Mouse (Mus musculus): ENCODE results near the gene Tpi1.
A peak's percentile ranks its signal among the peaks of the same experiment; 100 is the strongest.
"Not testable (repeated sequence)": the region's sequence is repeated elsewhere in the genome, so short reads cannot be mapped to it uniquely, and the experiment has no call there.

Gene Tpi1

DNA sequence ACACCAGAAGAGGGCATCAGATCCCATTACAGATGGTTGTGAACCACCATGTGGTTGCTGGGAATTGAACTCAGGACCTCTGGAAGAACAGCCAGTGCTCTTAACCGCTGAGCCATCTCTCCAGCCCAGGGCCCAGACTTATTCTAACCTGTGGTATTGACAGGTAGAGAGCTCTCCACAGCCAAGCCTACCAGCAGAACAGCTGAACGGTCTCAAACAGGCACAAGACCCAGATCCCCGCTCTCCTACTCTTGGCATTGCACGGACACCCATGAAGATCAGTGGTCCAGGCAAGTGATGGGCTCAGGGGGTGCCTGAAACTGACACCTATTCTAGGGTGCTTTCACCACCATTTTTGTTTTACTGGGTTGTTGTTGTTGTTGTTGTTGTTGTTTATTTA is 17.1 kb upstream of the Tpi1 start:
- not testable (repeated sequence) for DNase-seq

DNA sequence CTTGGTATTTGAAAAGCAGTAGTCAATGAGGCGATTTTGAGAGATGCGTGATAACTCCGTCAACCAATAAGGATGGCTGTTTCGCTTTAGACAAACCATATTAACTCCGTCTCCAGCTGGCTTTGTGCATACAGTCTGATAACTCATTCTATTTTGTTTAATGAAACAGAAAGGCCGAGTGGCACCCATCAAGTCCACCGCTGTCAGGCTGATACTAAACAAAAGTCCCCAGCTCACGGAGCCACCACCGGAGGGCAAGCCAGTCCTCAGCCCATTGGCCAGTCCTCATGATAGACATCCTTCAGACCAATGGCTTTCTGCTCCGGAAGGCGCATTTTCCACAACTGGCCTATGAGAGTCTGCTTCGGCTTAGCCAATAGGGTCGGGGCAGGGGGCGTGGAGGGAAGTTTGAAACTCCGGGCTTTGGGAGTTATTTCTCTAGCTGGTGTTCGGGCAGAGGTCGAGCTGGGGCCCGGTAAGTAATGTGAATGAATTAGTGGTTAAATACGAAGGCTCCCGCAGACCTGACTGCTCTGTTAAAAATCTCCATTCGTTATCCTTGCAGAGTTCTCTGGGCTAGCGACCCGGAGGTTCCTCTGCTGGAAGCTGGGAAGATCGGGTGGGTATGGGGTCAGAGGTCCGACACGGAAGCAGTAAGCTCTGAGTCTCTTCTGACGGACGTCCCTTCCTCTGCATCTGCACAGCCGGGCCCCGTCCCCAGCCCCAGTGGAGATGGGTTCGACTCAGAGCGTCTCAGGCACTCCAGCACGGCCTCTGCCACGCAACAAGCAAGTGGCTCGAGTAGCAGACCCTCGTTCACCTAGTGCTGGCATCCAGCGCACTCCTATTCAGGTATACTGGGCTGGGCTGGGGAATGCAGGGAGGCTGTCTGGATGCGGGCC is 16.0 kb upstream of the Tpi1 start:
- peak; percentile 100 for DNase-seq

DNA sequence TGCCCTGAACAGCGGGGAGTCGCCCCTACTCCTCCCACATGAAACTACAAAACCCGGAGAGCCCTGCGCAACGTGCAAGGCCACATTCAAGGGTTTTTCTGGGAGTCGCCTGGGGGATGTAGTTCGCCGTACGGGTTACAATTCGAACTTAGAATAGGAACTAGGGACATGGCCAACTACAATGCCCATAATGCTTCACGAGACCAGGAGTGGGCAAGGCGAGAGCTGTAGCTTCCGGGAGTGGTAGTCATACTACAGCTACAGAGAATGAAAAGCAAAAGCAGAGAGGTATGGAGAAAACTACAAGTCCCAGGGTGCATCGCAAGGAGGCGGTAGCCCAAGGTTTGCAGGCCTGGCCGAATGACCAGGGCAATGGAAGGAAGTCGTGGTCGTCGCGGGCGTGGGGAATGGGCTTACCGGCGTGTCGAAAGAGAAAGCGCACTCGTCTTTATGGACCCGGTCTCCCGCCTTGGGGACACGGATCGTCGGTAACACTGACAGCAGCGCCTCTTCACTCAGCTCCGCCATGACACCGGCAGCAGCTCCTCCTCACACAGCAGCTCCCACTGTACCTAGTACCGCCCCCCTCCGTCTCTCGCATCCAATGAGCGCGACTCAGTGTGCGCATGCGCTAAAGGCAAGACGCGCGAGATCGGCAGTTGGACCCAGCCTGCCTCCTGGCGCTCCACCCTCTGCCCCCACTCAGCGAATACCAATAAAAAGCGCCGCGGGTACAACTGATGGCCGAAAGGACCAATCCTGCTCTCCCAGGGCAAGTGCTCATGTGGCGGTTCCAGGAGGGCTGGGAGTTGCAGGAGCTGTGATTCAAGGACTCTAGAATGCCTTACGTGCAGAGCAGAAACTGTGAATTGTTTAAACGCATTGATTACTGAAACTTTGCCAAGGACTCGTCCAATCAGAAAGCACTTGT is 15.0 kb upstream of the Tpi1 start, which contains the start of the genes Usp5 and Cdca3:
TSS of gene Usp5 (minus strand) at position 617 of the 931 bp plus-strand sequence.
TSS of gene Cdca3 (plus strand) at position 680 of the 931 bp plus-strand sequence.
- DNase-seq: peak; percentile 100

DNA sequence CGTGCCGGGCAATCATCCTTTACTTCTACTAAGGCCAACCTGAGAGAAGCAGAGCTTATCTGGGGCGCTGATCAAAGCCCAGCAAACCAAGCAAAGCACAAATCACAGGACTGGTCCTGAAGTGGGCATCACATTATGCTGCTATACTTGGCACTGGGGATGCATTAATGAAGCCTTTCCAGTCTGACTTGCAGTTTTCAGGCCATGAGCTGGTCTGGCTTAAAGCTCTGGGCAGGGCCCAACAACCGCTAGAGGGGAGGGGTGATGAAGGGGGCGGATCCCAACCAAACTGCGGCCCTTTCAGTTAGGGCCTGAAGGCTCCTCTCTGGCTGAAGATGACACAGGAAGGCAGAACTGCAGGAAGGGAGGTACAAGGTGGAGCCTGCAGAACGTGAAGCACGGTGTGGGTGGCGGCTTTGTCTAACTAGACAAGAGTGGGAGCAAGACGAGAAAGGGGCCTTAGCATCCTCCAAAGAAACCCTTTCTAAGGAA is 14.1 kb upstream of the Tpi1 start:
- peak; percentile 96 for DNase-seq

DNA sequence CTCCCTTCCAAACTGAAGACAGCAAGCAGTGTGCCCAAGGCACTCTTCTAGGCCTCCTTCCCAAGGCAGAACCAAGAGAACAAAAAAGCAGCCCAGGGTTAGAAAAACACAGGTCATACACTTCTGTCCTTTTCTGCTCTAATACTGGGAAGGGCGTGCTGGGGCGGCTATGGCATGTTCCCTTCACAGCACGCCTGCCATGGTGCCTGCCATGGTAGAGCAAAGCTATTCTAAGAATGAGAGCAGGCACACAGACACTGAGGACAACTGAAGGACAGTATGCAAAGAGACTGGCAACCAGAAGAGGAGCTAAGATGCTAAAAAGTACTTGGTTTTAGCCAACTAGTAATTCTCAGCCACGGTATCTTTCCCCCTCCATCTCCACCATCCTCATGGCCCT is 8.0 kb upstream of the Tpi1 start:
- DNase-seq: peak; percentile 91

DNA sequence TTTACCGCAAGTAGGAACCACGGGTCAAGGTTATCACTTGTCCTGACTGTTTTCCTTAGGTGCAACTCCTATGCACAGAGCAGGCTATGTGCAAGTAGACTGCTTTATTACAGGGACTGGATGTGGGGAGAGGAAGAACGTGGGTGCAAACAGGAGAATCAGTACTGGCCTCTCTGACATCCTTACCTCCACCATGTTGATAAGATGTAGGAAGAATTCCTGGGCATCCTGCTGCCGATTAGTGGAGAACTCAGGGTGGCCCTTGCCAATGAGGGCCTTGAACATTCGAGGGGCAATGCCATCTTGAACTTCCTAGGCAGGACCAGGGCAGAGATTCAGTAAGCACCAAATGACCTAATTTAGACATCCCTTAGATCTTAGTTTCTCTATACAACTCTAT is 6.8 kb upstream of the Tpi1 start:
- peak; percentile 71 for DNase-seq

DNA sequence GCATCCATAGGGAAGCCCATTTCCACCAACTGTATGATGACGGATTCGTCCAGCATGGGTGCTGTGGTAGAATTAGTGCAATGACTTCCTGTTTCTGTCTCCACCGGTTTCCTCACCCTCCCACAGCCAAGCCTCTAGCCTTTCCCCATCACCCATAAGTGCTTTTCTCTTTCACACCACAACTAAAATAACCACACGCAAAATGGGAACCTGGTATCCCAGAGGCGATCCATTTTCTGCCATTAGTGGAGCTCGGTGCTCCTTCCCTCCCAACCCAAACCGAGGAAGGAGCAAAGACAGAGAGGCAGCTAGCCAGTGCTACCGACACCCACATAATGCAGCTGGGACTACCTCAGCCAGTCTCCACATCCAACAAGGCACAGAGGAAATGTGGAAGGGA is 3.9 kb upstream of the Tpi1 start:
- no peak for DNase-seq

DNA sequence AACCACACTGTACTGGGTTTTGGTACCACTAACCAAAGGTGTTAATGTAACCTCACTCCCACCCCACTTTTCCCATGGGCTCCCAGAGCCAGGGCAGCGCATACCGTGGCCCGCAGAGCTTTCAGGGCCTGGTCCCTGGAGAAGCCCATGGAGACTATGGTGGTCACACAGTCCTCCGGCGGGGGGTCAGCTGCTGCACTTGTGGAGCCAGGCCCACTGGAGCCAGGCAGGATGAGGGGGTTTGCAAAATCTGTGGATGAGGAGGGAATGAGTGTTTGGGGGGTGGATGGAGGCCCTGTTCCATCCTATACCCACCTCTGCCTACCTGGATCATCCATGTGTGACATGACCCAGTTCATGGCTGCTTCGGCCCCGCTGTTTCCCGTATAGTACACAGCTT is 3.5 kb upstream of the Tpi1 start:
- DNase-seq: peak; percentile 88

DNA sequence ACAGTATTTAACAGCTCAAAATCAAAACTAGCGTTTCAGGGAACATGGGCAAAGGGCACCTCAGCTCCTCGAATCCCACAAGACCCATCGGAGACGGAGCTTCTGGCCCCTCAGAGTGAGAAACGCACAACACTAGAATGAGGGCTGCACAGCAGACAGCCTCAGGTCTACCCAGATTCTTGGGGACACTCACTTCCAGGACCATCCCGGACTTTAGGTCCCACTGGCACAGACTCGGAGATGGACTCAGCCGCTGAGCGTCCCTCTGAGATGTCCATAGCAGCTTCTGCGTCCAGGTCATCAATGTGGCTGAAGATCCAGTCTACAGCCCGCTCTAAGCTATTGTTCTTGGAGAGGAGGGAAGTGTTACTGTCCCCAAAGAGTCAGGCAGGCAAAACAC is 3.0 kb upstream of the Tpi1 start:
- DNase-seq: peak; percentile 87

DNA sequence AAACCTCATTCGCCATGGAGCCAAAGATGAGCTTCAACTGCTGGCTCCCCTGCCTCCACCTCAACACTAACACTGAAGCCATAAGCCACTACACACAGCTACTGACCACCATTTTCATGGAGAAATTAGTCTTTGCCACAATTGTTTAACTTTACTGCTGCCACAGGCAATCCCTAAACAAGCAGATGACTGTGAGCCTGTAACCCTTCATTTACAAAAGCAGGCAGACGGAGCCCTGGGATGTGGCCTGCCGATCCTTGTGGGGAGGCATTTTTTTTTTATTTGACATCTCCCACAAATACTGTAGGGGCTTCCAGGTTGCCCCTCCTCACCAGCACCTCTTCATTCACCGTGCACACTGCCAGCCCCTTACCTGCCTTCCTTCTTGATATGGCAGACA is 2.5 kb upstream of the Tpi1 start:
- peak; percentile 84 for DNase-seq

DNA sequence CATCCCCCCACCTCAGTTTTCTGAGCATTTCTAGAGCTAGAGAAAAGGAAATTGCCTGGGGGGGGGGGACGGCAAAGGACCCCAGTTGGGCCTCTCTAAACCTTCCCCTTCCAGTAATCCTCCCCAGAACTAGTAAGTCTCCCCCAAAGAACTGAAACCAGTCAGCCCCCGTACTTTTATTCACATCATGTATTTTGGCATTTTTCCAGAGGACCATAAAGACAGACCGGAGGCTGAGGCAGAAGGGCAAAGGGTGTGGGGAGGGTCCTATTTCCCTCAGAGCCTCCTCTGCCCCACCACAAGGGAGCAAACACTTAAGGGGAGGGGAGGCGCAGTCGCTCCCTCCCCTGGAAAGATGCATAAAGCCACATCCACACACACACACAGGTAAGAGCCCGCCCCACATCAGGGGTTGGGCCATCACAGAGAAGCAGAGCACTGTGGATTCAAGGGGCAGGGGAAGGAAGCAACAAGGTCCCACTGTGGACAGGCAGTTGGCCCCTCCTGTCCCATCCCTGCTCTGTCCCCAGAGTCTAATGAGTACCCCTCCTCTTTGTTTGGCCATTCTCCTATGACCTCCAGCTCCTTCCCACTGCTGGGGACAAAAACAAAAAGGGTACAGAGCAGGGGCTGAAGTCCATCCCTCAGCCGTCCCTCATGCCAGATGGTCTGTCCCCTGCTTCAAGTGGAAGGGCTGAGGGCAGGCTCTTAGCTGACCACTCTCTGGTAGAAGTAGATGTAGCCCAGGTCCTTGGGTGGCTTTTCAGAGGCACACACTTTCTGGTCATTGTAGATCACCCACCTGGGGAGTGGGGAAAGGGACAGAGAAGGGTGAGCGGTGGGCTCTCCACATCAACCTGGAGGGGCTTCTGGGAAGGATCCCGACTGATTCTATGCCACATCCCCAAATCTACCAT is 1.0 kb upstream of the Tpi1 start:
- DNase-seq: peak; percentile 92

DNA sequence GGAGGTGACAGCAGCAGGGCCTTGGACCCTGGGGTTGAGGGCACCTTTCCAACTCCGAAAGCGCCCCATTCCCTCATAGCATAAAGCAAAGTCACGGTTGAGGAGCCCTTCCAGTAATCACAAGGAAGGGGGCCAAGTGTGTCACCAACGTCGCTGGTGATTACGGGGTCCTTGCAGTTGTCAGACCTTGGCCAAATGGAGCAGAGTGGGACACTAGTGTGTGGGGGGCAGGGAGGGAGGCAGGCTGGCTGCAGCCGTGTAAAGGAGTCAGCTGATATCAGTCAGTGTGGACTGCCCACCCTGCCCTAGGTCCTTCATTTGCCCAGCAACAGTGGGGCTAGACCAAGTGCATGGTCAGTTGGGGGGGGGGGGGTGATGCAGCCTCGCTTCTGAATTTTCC is 352 bp upstream of the Tpi1 start:
- DNase-seq: no peak

DNA sequence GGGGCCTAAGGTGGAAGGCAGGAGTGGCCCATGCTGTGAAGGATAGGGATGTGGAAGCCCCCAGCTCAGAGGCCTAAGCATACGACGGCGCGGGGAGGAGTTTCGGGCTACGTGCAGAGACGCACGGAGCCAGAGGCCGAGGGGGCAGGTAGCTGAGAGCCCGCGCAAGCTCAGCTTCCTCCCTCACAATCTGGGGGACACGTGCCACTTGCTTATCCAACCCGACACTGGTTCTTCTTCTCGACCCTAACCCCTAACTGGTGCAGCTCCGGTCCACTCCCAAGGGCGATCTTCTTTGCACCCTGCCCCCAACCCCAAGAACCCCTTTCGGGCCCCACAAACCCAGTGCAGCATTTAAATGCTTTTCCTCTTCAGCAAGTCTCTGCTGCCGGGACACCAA is 600 bp downstream of the Tpi1 start:
- DNase-seq: peak; percentile 98

DNA sequence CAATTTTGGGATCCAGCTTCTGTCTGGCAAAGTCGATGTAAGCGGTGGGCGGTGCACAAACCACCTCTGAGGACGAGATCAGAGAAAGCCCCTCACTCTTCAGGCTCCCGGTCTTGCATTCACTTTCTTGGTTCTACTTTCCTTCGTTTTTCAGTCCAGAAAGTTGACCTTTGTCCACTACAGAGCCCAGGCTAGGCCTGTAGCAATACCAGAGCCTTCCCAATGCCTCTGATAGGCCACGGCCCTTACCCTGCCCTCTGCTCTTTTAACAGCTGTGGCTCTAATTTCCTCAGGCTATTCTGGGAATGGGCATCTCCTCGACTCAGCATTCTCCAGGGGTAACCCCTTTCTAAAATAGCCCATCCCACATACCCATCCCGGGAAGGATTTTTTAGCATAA is 1.2 kb downstream of the Tpi1 start:
- DNase-seq: no peak

DNA sequence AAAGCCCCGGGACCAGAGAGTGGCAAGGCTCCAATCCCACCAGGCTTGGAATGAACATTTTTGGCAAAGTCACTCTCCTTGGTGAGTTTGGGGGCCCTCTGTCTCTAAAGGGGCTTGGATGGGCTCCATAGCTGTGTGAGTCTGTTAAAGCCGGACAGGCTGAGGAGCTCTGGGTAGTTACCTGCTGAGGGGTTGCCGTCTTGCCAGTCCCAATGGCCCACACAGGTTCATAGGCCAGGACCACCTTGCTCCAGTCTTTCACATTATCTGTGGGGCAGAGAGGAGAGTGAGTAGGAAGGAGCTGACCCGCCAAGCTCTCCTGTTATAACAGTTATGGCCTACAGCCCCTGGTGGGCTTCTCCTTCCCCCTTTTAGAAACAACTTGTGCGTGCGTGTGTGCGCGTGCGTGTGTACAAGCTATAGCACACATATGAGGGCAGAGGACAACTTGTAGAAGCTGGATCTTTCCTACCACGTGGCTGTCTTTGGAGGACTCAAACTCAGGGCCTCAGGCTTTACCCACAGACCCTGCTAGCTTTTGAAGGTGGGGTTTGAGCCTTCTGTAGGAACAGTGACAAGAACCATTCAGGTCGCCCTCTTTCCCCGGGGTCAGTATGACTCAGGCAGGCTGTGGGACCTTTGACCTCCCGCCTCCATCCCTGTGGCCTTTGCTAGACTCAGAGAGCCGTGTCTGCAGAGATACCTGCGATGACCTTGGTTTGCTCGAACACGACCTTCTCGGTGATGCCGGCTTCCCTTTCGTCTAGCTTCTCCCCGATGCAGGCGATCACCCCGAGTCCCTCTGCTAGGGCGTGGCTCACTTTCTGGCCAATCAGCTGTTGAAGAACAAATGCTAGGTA is 2.2 kb downstream of the Tpi1 start:
- peak; percentile 93 for DNase-seq

DNA sequence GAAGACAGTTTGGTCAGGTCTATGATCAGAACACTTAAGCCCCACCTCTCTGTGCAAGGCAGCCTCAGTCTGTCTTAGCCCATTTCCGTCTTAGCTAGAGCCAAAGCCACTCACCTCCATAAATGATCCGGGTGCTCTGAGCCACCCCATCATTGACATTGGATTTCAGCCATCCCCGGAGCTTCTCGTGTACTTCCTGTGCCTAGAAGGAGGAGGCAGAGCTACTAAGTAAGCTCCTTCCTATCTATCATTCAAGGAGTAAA is 2.8 kb downstream of the Tpi1 start:
- DNase-seq: peak; percentile 91

DNA sequence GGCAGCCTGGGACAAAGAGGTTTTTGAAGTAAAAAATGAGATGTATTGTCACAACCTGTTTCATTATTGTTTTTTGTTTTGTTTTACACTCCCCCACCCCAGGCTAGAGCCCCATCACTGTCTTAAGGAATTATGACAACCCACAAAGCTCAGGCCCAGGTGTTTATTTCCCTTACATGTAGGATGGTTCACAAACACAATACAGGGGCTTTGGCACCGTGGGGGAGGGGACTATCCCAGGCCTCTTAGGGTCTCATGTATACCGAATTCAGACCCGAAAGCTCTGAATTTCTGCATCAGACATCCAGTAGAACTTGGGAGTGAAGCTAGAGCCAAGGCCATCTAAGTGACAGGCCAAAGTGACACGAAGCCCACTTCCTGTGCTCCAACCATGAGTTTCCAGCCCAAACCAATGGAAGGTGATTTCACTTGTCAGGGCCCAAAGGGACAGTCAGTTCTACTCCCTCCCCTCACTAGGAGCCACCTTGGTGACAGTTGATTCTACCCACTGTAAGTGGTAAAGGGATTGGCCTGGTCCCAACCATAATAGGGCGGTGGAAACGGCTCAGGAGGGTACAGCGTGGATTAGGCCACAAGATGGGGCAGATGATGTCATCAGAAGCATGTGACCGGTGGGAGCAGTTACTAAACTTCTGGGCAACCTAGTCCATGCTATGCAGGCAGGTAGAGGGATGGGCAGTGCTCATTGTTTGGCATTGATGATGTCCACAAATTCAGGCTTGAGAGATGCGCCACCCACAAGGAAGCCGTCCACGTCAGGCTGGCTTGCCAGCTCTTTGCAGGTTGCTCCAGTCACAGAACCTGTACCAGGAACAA is 3.3 kb downstream of the Tpi1 start:
- peak; percentile 94 for DNase-seq

DNA sequence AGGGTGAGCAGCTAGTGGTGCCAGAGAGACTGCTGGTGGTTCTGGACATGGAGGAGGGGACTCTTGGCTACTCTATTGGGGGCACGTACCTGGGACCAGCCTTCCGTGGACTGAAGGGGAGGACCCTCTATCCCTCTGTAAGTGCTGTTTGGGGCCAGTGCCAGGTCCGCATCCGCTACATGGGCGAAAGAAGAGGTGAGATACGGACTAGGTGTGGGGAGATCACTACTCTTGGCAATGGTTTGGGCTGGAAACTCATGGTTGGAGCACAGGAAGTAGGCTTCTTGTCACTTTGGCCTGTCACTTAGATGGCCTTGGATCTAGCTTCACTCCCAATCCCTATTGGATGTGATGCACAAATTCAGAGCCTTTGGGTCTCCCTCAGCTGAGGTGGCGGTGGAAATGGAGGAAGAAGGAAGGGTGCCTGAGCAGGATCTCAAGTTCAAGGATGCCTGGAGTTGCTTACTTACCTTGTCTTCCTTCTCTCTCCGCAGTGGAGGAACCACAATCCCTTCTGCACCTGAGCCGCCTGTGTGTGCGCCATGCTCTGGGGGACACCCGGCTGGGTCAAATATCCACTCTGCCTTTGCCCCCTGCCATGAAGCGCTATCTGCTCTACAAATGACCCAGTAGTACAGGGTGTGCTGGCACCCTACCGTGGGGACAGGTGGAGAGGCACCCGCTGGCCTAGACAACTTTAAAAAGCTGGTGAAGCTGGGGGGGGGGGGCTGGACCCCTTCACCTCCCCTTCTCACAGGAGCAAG is 4.1 kb downstream of the Tpi1 start:
- peak; percentile 95 for DNase-seq

DNA sequence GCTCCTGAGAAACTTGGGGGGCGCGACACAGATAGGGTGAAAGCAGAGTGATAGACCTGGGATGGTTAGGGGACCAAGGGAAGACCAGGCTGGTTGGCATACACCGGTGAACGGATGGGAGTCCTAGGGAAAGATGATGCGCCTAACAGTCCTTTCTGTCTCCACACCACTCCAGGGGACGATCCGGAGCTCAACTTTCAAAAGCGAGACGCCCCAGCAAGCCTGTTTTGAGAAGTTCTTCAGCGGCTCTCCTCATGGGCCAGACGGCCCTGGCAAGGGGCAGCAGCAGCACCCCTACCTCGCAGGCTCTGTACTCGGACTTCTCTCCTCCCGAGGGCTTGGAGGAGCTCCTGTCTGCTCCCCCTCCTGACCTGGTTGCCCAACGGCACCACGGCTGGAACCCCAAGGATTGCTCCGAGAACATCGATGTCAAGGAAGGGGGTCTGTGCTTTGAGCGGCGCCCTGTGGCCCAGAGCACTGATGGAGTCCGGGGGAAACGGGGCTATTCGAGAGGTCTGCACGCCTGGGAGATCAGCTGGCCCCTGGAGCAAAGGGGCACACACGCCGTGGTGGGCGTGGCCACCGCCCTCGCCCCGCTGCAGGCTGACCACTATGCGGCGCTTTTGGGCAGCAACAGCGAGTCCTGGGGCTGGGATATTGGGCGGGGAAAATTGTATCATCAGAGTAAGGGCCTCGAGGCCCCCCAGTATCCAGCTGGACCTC is 4.9 kb downstream of the Tpi1 start:
- DNase-seq: peak; percentile 99

All from heart, adult 11 months (tissue).